Mouse (Mus musculus): ENCODE measurements around the gene Chka.

Chka gene

GRCm38 (mm10) chr19:3922661-3923371 lies 71.2 kb downstream of the Chka start:
- peak; percentile 49 for DNase-seq

GRCm38 (mm10) chr19:3923586-3923985 lies 72.0 kb downstream of the Chka start:
- DNase-seq, result peak; percentile 70

GRCm38 (mm10) chr19:3924190-3924589 lies 72.6 kb downstream of the Chka start:
- DNase-seq, result no peak

- DNase-seq, result no peak
Observed at GRCm38 (mm10) chr19:3924868-3925267, 73.3 kb downstream of the Chka start.

- DNase-seq, result no peak
Observed at GRCm38 (mm10) chr19:3925859-3926258, 74.3 kb downstream of the Chka start.

- DNase-seq, result peak; percentile 89
Observed at GRCm38 (mm10) chr19:3926279-3926678, 74.7 kb downstream of the Chka start.

- no peak for DNase-seq
Observed at GRCm38 (mm10) chr19:3926685-3927084, 75.1 kb downstream of the Chka start.

GRCm38 (mm10) chr19:3927989-3928388 lies 76.4 kb downstream of the Chka start:
- no peak for DNase-seq

GRCm38 (mm10) chr19:3928779-3929178 lies 77.2 kb downstream of the Chka start:
- no peak for DNase-seq

- DNase-seq, result peak; percentile 97
Observed at GRCm38 (mm10) chr19:3929211-3929941, 77.8 kb downstream of the Chka start, which contains the start of gene Aldh3b1. TSS of gene Aldh3b1 (minus strand) at chr19:3929808.

GRCm38 (mm10) chr19:3930262-3931057 lies 78.9 kb downstream of the Chka start:
- DNase-seq, result no peak

- peak; percentile 58 for DNase-seq
Observed at GRCm38 (mm10) chr19:3931716-3932115, 80.1 kb downstream of the Chka start.

GRCm38 (mm10) chr19:3935032-3935895 lies 83.7 kb downstream of the Chka start, which contains the start of gene Unc93b1:
TSS of gene Unc93b1 (plus strand) at chr19:3935186.
- DNase-seq, result peak; percentile 91

GRCm38 (mm10) chr19:3935896-3936850 lies 84.6 kb downstream of the Chka start:
- peak; percentile 87 for DNase-seq

GRCm38 (mm10) chr19:3942315-3942714 lies 90.7 kb downstream of the Chka start:
- DNase-seq, result no peak

GRCm38 (mm10) chr19:3942986-3943735 lies 91.6 kb downstream of the Chka start:
- DNase-seq, result peak; percentile 92
